Mouse (Mus musculus) A20 (cell line): ENCODE results near the gene Prr5l.
A peak's percentile ranks its signal among the peaks of the same experiment; 100 is the strongest.

Source experiments
- DNase-seq: peaks from one replicate; pipeline ENCODE4 v3.0.0-alpha.2; 2011; ENCODE audit warnings: low read depth, low spot score

The Prr5l gene

GRCm38 (mm10) chr2:101822785-101823184, 60.0 kb downstream of the Prr5l start:
- DNase-seq: no peak

- DNase-seq: no peak
These were observed 62.0 kb downstream of the Prr5l start for GRCm38 (mm10) chr2:101820816-101821215.

- DNase-seq: no peak
These were observed 63.7 kb downstream of the Prr5l start for GRCm38 (mm10) chr2:101818986-101819764.

GRCm38 (mm10) chr2:101816646-101817308, 66.0 kb downstream of the Prr5l start:
- no peak for DNase-seq

GRCm38 (mm10) chr2:101815250-101815934, 67.4 kb downstream of the Prr5l start:
- DNase-seq: peak; percentile 55

GRCm38 (mm10) chr2:101814272-101814625, 68.6 kb downstream of the Prr5l start:
- DNase-seq: no peak

- no peak for DNase-seq
These were observed 69.1 kb downstream of the Prr5l start for GRCm38 (mm10) chr2:101813581-101814271.

- no peak for DNase-seq
These were observed 70.9 kb downstream of the Prr5l start for GRCm38 (mm10) chr2:101811925-101812324.

GRCm38 (mm10) chr2:101810774-101811173, 72.1 kb downstream of the Prr5l start:
- DNase-seq: no peak

GRCm38 (mm10) chr2:101809640-101810305, 73.1 kb downstream of the Prr5l start:
- DNase-seq: no peak

GRCm38 (mm10) chr2:101807756-101808155, 75.1 kb downstream of the Prr5l start:
- no peak for DNase-seq

- DNase-seq: no peak
These were observed 80.6 kb downstream of the Prr5l start for GRCm38 (mm10) chr2:101802240-101802639.

GRCm38 (mm10) chr2:101797901-101798250, 85.0 kb downstream of the Prr5l start:
- no peak for DNase-seq

- no peak for DNase-seq
These were observed 85.5 kb downstream of the Prr5l start for GRCm38 (mm10) chr2:101797166-101797900.

GRCm38 (mm10) chr2:101796287-101797115, 86.3 kb downstream of the Prr5l start:
- DNase-seq: peak; percentile 61

- no peak for DNase-seq
These were observed 90.7 kb downstream of the Prr5l start for GRCm38 (mm10) chr2:101792130-101792529.

GRCm38 (mm10) chr2:101783255-101783654, 99.6 kb downstream of the Prr5l start:
- DNase-seq: no peak

GRCm38 (mm10) chr2:101781357-101781777, 101.5 kb downstream of the Prr5l start:
- no peak for DNase-seq

GRCm38 (mm10) chr2:101778080-101778479, 104.7 kb downstream of the Prr5l start:
- no peak for DNase-seq

GRCm38 (mm10) chr2:101763503-101763902, 119.3 kb downstream of the Prr5l start:
- DNase-seq: no peak
